Mouse (Mus musculus) erythroblast, adult 5-6 weeks (primary cell): ENCODE measurements around the gene Cog6. TPM values are rescaled to one million over a fixed set of nuclear protein-coding genes. Genes with fewer than 3 reads are reported as not detected.

Experiments used
- ATAC-seq: replicated peaks from 2 replicates; pipeline ENCODE4 v1.8.0; 2016; ENCODE audit warnings: moderate number of reproducible peaks, mild to moderate bottlenecking, moderate TSS enrichment, inconsistent platforms; ENCODE audit not compliant: poor library complexity, low FRiP score, severe bottlenecking
- total RNA-seq, 2 experiments: library from RNA; stranded (forward) in 1 of 2; stranded (reverse) in 1 of 2; fragments of 150-400 nt in 1 of 2; fragments of 200-764, 138-1000 nt in 1 of 2; gene quantifications; 2 replicates each; pipeline versions ENCODE4 v1.2.3 to v1.2.4; 2015 to 2017; ENCODE audit warnings: low replicate concordance in 2 of 2

The Cog6 gene
- total RNA-seq, 2 experiments from 2014 or later = 6.5 to 9.6 TPM

GRCm38 (mm10) chr3:52972916-52973315 lies 44.1 kb downstream of the Cog6 start:
- ATAC-seq = no peak

- no peak for ATAC-seq
Observed at GRCm38 (mm10) chr3:52967046-52967445, 50.0 kb downstream of the Cog6 start.

GRCm38 (mm10) chr3:52964206-52964605 lies 52.8 kb downstream of the Cog6 start:
- ATAC-seq = no peak

GRCm38 (mm10) chr3:52963441-52963840 lies 53.6 kb downstream of the Cog6 start:
- no peak for ATAC-seq

- ATAC-seq = no peak
Observed at GRCm38 (mm10) chr3:52962391-52962790, 54.6 kb downstream of the Cog6 start.

GRCm38 (mm10) chr3:52961661-52962060 lies 55.4 kb downstream of the Cog6 start:
- no peak for ATAC-seq

- no peak for ATAC-seq
Observed at GRCm38 (mm10) chr3:52960951-52961350, 56.1 kb downstream of the Cog6 start.

GRCm38 (mm10) chr3:52958444-52959120 lies 58.5 kb downstream of the Cog6 start:
- no peak for ATAC-seq

GRCm38 (mm10) chr3:52957861-52958260 lies 59.2 kb downstream of the Cog6 start:
- ATAC-seq = no peak

GRCm38 (mm10) chr3:52956236-52956635 lies 60.8 kb downstream of the Cog6 start:
- no peak for ATAC-seq

GRCm38 (mm10) chr3:52955481-52956019 lies 61.5 kb downstream of the Cog6 start:
- no peak for ATAC-seq

- no peak for ATAC-seq
Observed at GRCm38 (mm10) chr3:52954656-52955055, 62.4 kb downstream of the Cog6 start.

GRCm38 (mm10) chr3:52953831-52954230 lies 63.2 kb downstream of the Cog6 start:
- ATAC-seq = no peak

GRCm38 (mm10) chr3:52948824-52949223 lies 68.2 kb downstream of the Cog6 start:
- no peak for ATAC-seq

GRCm38 (mm10) chr3:52947444-52947843 lies 69.6 kb downstream of the Cog6 start:
- no peak for ATAC-seq

- ATAC-seq = no peak
Observed at GRCm38 (mm10) chr3:52940832-52941468, 76.1 kb downstream of the Cog6 start.

GRCm38 (mm10) chr3:52938398-52938797 lies 78.6 kb downstream of the Cog6 start:
- no peak for ATAC-seq

GRCm38 (mm10) chr3:52937739-52938306 lies 79.2 kb downstream of the Cog6 start:
- ATAC-seq = no peak

GRCm38 (mm10) chr3:52931956-52932355 lies 85.1 kb downstream of the Cog6 start:
- no peak for ATAC-seq
